Mouse (Mus musculus) heart, adult 11 months (tissue): ENCODE data around the gene Myo1a.

ENCODE experiments used
- DNase-seq: peaks from one replicate; pipeline ENCODE4 v3.0.0; 2022

Myo1a gene

GRCm38 (mm10) chr10:127763914-127764680, 59.1 kb downstream of the Myo1a start:
- DNase-seq, result no peak

GRCm38 (mm10) chr10:127766564-127766963, 61.6 kb downstream of the Myo1a start:
- peak; percentile 7 for DNase-seq
